Mouse (Mus musculus): ENCODE data around the gene Zfp114. TPM values are rescaled to one million over a fixed set of nuclear protein-coding genes. Genes with fewer than 3 reads are reported as not detected.

The Zfp114 gene
- polyA plus RNA-seq (2012; rRNA removed): 0.07 and 0.13 TPM in 2 replicates

GRCm38 (mm10) chr7:24174618-24175336 lies at the start of gene Zfp114:
Zfp114 (plus strand) TSS chr7:24175060.
- TF ChIP-seq CTCF (IDR thresholded peaks at IDR 0.05; ENCODE audit: extremely low read depth, insufficient read depth, insufficient read length, insufficient replicate concordance) (no peak), POLR2A (IDR thresholded peaks at IDR 0.05; ENCODE audit: low read depth, low read length) (no peak)
- H3K27ac ChIP-seq (ENCODE audit: insufficient read depth, low read length): no peak within 1 kb of the TSS
- no peaks in the 10 kb centered on the region for H3K36me3 ChIP-seq (ENCODE audit: control insufficient read depth, insufficient read depth, low read length)
- peak within 1 kb of the TSS; percentile 56 for H3K4me3 ChIP-seq (ENCODE audit: extremely low read depth, insufficient read depth, insufficient read length)
- 17% methylated on average over 23 of the region's 23 CpGs for WGBS
- H3K27me3 ChIP-seq (ENCODE audit: control insufficient read depth, insufficient read depth, low read length): no peaks in the 10 kb centered on the region
- H3K4me1 ChIP-seq (ENCODE audit: control insufficient read depth, insufficient read depth, insufficient read length): no peaks in the 10 kb centered on the region
- DNase-seq (ENCODE audit: low read depth in 1 of 2, low spot score in 2 of 2): peak; percentile 5 to 8

DNA sequence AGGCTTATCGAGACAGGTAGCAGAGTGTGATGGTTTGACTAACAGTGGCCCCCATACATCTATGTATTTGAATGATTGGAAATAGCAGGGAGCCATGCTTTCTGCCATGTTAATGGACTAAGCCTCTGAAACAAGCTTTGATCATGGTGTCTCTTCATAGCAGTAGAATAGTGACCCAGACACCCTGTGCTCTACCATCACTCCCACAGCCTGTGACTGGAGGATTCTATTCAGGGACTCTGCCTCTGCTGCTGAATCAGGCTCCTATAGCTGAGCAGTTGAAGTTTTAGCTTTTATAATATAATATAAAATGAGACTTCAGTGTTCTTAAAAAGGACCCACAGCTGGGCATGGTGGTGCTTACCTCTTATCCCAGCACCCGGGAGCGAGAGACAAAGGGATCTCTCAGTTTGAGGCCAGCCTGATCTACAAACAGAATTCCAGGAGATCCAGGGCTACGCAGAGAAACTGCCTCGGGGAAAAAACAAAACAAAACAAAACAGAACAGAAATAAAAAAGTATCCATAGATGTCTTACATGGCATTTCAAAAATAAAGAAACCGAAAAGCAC lies 41.4 kb upstream of the Zfp114 start:
- 20% methylated on average over 6 of the region's 6 CpGs for WGBS

GRCm38 (mm10) chr7:24133996-24134828 lies 40.6 kb upstream of the Zfp114 start, which contains the start of gene Zfp235:
Zfp235 (plus strand) TSS chr7:24134169.
- DNase-seq (ENCODE audit: low read depth in 1 of 2, low spot score in 2 of 2): peak; percentile 67 to 79
- H3K27me3 ChIP-seq (ENCODE audit: control insufficient read depth, insufficient read depth, low read length): no peaks in the 10 kb centered on the region
- no peak within 1 kb of the TSS for H3K27ac ChIP-seq (ENCODE audit: insufficient read depth, low read length)
- 4% methylated on average over 32 of the region's 32 CpGs for WGBS
- H3K36me3 ChIP-seq (ENCODE audit: control insufficient read depth, insufficient read depth, low read length): peaks cover 1% of the 10 kb centered on the region; the same call in 1 of the 2 replicates
- peak within 1 kb of the TSS; percentile 61 for H3K4me3 ChIP-seq (ENCODE audit: extremely low read depth, insufficient read depth, insufficient read length)
- peaks cover 2% of the 10 kb centered on the region; the same call in 1 of the 2 replicates for H3K4me1 ChIP-seq (ENCODE audit: control insufficient read depth, insufficient read depth, insufficient read length)
- TF ChIP-seq POLR2A (IDR thresholded peaks at IDR 0.05; ENCODE audit: low read depth, low read length) (peak; percentile 31; the same call in 1 of the 2 replicates), CTCF (IDR thresholded peaks at IDR 0.05; ENCODE audit: extremely low read depth, insufficient read depth, insufficient read length, insufficient replicate concordance) (no peak)

More for the DNA sequence above, 41.4 kb upstream of the Zfp114 start:
- Histone ChIP-seq H3K4me1 (ENCODE audit: control insufficient read depth, insufficient read depth, insufficient read length) (peaks cover 2% of the 10 kb centered on the region; the same call in 1 of the 2 replicates), H3K36me3 (ENCODE audit: control insufficient read depth, insufficient read depth, low read length) (peaks cover 1% of the 10 kb centered on the region; the same call in 1 of the 2 replicates), H3K27me3 (ENCODE audit: control insufficient read depth, insufficient read depth, low read length) (no peaks in the 10 kb centered on the region), H3K4me3 (ENCODE audit: extremely low read depth, insufficient read depth, insufficient read length) (peak overlapping the region; percentile 61), H3K27ac (ENCODE audit: insufficient read depth, low read length) (no peak overlapping the region)
- TF ChIP-seq POLR2A (IDR thresholded peaks at IDR 0.05; ENCODE audit: low read depth, low read length) (no peak), CTCF (IDR thresholded peaks at IDR 0.05; ENCODE audit: extremely low read depth, insufficient read depth, insufficient read length, insufficient replicate concordance) (no peak)
- DNase-seq (ENCODE audit: low read depth in 1 of 2, low spot score in 2 of 2): no peak

GRCm38 (mm10) chr7:24142566-24142965 lies 32.3 kb upstream of the Zfp114 start:
- H3K4me3 ChIP-seq (ENCODE audit: extremely low read depth, insufficient read depth, insufficient read length): no peak overlapping the region
- H3K4me1 ChIP-seq (ENCODE audit: control insufficient read depth, insufficient read depth, insufficient read length): no peaks in the 10 kb centered on the region
- no peak overlapping the region for H3K27ac ChIP-seq (ENCODE audit: insufficient read depth, low read length)
- peaks cover 4% of the 10 kb centered on the region; the same call in 1 of the 2 replicates for H3K36me3 ChIP-seq (ENCODE audit: control insufficient read depth, insufficient read depth, low read length)
- no peak for DNase-seq (ENCODE audit: low read depth in 1 of 2, low spot score in 2 of 2)
- TF ChIP-seq CTCF (IDR thresholded peaks at IDR 0.05; ENCODE audit: extremely low read depth, insufficient read depth, insufficient read length, insufficient replicate concordance): no peak
- no peak for TF ChIP-seq POLR2A (IDR thresholded peaks at IDR 0.05; ENCODE audit: low read depth, low read length)
- 27% methylated on average over 6 of the region's 6 CpGs for WGBS
- no peaks in the 10 kb centered on the region for H3K27me3 ChIP-seq (ENCODE audit: control insufficient read depth, insufficient read depth, low read length)

DNA sequence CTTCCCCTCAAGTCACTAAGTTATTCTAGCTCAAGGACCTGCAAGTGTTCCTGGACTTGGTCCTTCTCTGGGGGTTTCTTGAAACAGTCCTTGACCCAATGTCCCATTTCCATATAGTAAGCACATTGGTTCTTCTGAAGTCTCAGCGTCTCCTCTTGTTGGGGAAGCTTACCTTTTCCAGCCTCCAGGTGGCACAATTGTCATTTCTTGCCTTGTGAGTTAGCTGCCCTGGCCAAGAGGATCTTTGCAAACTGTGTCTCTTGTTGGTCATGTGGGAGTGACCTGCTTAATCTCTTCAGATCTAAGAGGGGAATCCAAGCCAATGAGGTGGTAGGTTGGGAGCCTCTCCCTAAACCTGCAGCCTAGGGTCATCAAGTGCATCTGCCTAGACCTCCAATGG lies 21.6 kb upstream of the Zfp114 start:
- H3K4me1 ChIP-seq (ENCODE audit: control insufficient read depth, insufficient read depth, insufficient read length): no peaks in the 10 kb centered on the region
- TF ChIP-seq POLR2A (IDR thresholded peaks at IDR 0.05; ENCODE audit: low read depth, low read length) (no peak), CTCF (IDR thresholded peaks at IDR 0.05; ENCODE audit: extremely low read depth, insufficient read depth, insufficient read length, insufficient replicate concordance) (peak; percentile 14; the same call in 1 of the 2 replicates)
- 5% methylated on average over 1 of the region's 1 CpGs for WGBS
- H3K27ac ChIP-seq (ENCODE audit: insufficient read depth, low read length): no peak overlapping the region
- no peak for DNase-seq (ENCODE audit: low read depth in 1 of 2, low spot score in 2 of 2)
- H3K4me3 ChIP-seq (ENCODE audit: extremely low read depth, insufficient read depth, insufficient read length): no peak overlapping the region
- no peaks in the 10 kb centered on the region for H3K36me3 ChIP-seq (ENCODE audit: control insufficient read depth, insufficient read depth, low read length)
- no peaks in the 10 kb centered on the region for H3K27me3 ChIP-seq (ENCODE audit: control insufficient read depth, insufficient read depth, low read length)

GRCm38 (mm10) chr7:24172191-24172590 lies 2.7 kb upstream of the Zfp114 start:
- Histone ChIP-seq H3K27me3 (ENCODE audit: control insufficient read depth, insufficient read depth, low read length) (no peaks in the 10 kb centered on the region), H3K4me3 (ENCODE audit: extremely low read depth, insufficient read depth, insufficient read length) (no peak overlapping the region), H3K4me1 (ENCODE audit: control insufficient read depth, insufficient read depth, insufficient read length) (no peaks in the 10 kb centered on the region), H3K27ac (ENCODE audit: insufficient read depth, low read length) (no peak overlapping the region), H3K36me3 (ENCODE audit: control insufficient read depth, insufficient read depth, low read length) (no peaks in the 10 kb centered on the region)
- no peak for DNase-seq (ENCODE audit: low read depth in 1 of 2, low spot score in 2 of 2)
- WGBS: 71% methylated on average over 4 of the region's 4 CpGs
- TF ChIP-seq CTCF (IDR thresholded peaks at IDR 0.05; ENCODE audit: extremely low read depth, insufficient read depth, insufficient read length, insufficient replicate concordance) (no peak), POLR2A (IDR thresholded peaks at IDR 0.05; ENCODE audit: low read depth, low read length) (no peak)

Data from spleen, adult 2 months (tissue).